Mouse (Mus musculus) neural tube, embryonic 13.5 days (tissue): ENCODE measurements around the gene Odf3l1. TPM values are rescaled to one million over a fixed set of nuclear protein-coding genes. Genes with fewer than 3 reads are reported as not detected.

Experiments used
- polyA plus RNA-seq: library from polyadenylated mRNA; unstranded; fragments of >200 nt; fragmentation: Nextera tagmentation; extraction: Ambion mirVana; gene quantifications from 2 replicates; pipeline ENCODE4 v1.2.1, GENCODE M21; 2015

Gene Odf3l1
- polyA plus RNA-seq, 1 experiment from 2014 or later, result not detected

Other genes starting within 250 kb of the Odf3l1 start
- gene Lingo1, start 68.2 kb downstream of the Odf3l1 start, polyA plus RNA-seq, result 55.7 and 59.4 TPM in 2 replicates
- gene Cspg4, start 354 bp upstream of the Odf3l1 start, polyA plus RNA-seq, result 6.0 and 6.5 TPM in 2 replicates
- gene Snx33, start 63.7 kb upstream of the Odf3l1 start, polyA plus RNA-seq, result 2.9 TPM in 2 replicates
- gene Imp3, start 72.8 kb upstream of the Odf3l1 start, polyA plus RNA-seq, result 80.2 and 85.5 TPM in 2 replicates
- gene Snupn, start 86.2 kb upstream of the Odf3l1 start, polyA plus RNA-seq, result 28.7 and 29.0 TPM in 2 replicates
- 24.4 and 25.3 TPM in 2 replicates for gene Ptpn9, start 130.2 kb upstream of the Odf3l1 start, polyA plus RNA-seq
- 23.0 and 28.1 TPM in 2 replicates for gene Sin3a, start 207.4 kb upstream of the Odf3l1 start, polyA plus RNA-seq